Mouse (Mus musculus): ENCODE data around the gene Ccdc43. TPM values are rescaled to one million over a fixed set of nuclear protein-coding genes. Genes with fewer than 3 reads are reported as not detected.
A peak's percentile ranks its signal among the peaks of the same experiment; 100 is the strongest.

Ccdc43 gene
- 52.0 and 62.1 TPM in 2 replicates for polyA plus RNA-seq (2014; fragmentation: Nextera tagmentation; extraction: Ambion mirVana)

GRCm38 (mm10) chr11:102697338-102698017, at the start of gene Ccdc43:
Ccdc43 (minus strand) TSS chr11:102697782.
- DNase-seq (ENCODE audit: low spot score) = peak; percentile 92
- under 1% methylated on average over 45 of the region's 49 CpGs for WGBS

GRCm38 (mm10) chr11:102744746-102745145, 47.2 kb upstream of the Ccdc43 start:
- ATAC-seq (replicated peaks; ENCODE audit: low FRiP score) = no peak
- Histone ChIP-seq H3K4me2 (ENCODE audit: low read depth, low read length, severe bottlenecking) (no peak overlapping the region), H3K9me3 (ENCODE audit: control insufficient read depth, low read length) (no peaks in the 10 kb centered on the region), H3K4me1 (replicated peaks; ENCODE audit: control insufficient read depth, insufficient read depth, low read length) (peaks cover 4% of the 10 kb centered on the region), H3K36me3 (ENCODE audit: control insufficient read depth, insufficient read depth, low read length) (no peaks in the 10 kb centered on the region), H3K4me3 (ENCODE audit: low read depth, low read length) (no peak overlapping the region), H3K27me3 (ENCODE audit: control insufficient read depth, insufficient read depth, low read length) (no peaks in the 10 kb centered on the region; the same call in 1 of the 2 replicates), H3K27ac (ENCODE audit: low read depth, low read length) (no peak overlapping the region), H3K9ac (ENCODE audit: low read length) (no peak overlapping the region)
- no peak for DNase-seq (ENCODE audit: low spot score)
- WGBS = 94% methylated on average over 3 of the region's 3 CpGs

More at GRCm38 (mm10) chr11:102697338-102698017, at the start of gene Ccdc43:
- peak within 1 kb of the TSS; percentile 65 for H3K4me3 ChIP-seq (ENCODE audit: low read depth, low read length)
- ATAC-seq (replicated peaks; ENCODE audit: low FRiP score) = peak; percentile 89
- no peaks in the 10 kb centered on the region for H3K9me3 ChIP-seq (ENCODE audit: control insufficient read depth, low read length)
- H3K27ac ChIP-seq (ENCODE audit: low read depth, low read length) = no peak within 1 kb of the TSS
- H3K27me3 ChIP-seq (ENCODE audit: control insufficient read depth, insufficient read depth, low read length) = no peaks in the 10 kb centered on the region
- no peaks in the 10 kb centered on the region for H3K36me3 ChIP-seq (ENCODE audit: control insufficient read depth, insufficient read depth, low read length)
- H3K9ac ChIP-seq (ENCODE audit: low read length) = peak within 1 kb of the TSS; percentile 89
- H3K4me2 ChIP-seq (ENCODE audit: low read depth, low read length, severe bottlenecking) = peak within 1 kb of the TSS; percentile 81
- H3K4me1 ChIP-seq (replicated peaks; ENCODE audit: control insufficient read depth, insufficient read depth, low read length) = peaks cover 4% of the 10 kb centered on the region; the same call in 1 of the 2 replicates

- Histone ChIP-seq H3K36me3 (ENCODE audit: control insufficient read depth, insufficient read depth, low read length) (no peaks in the 10 kb centered on the region), H3K4me1 (replicated peaks; ENCODE audit: control insufficient read depth, insufficient read depth, low read length) (peaks cover 10% of the 10 kb centered on the region), H3K9ac (ENCODE audit: low read length) (no peak overlapping the region), H3K4me3 (ENCODE audit: low read depth, low read length) (no peak overlapping the region), H3K4me2 (ENCODE audit: low read depth, low read length, severe bottlenecking) (no peak overlapping the region), H3K27ac (ENCODE audit: low read depth, low read length) (no peak overlapping the region), H3K27me3 (ENCODE audit: control insufficient read depth, insufficient read depth, low read length) (peaks cover 2% of the 10 kb centered on the region; the same call in 1 of the 2 replicates), H3K9me3 (ENCODE audit: control insufficient read depth, low read length) (no peaks in the 10 kb centered on the region)
- DNase-seq (ENCODE audit: low spot score) = peak; percentile 20
- 81% methylated on average over 5 of the region's 5 CpGs for WGBS
- no peak for ATAC-seq (replicated peaks; ENCODE audit: low FRiP score)
These were observed 45.3 kb upstream of the Ccdc43 start for GRCm38 (mm10) chr11:102742843-102743242.

- WGBS = 51% methylated on average over 7 of the region's 7 CpGs
- no peak overlapping the region for H3K4me3 ChIP-seq (ENCODE audit: low read depth, low read length)
- H3K4me2 ChIP-seq (ENCODE audit: low read depth, low read length, severe bottlenecking) = no peak overlapping the region
- no peaks in the 10 kb centered on the region for H3K9me3 ChIP-seq (ENCODE audit: control insufficient read depth, low read length)
- DNase-seq (ENCODE audit: low spot score) (peak; percentile 32), ATAC-seq (replicated peaks; ENCODE audit: low FRiP score) (no peak)
- H3K36me3 ChIP-seq (ENCODE audit: control insufficient read depth, insufficient read depth, low read length) = no peaks in the 10 kb centered on the region
- peaks cover 2% of the 10 kb centered on the region; the same call in 1 of the 2 replicates for H3K27me3 ChIP-seq (ENCODE audit: control insufficient read depth, insufficient read depth, low read length)
- H3K9ac ChIP-seq (ENCODE audit: low read length) = no peak overlapping the region
- peaks cover 10% of the 10 kb centered on the region for H3K4me1 ChIP-seq (replicated peaks; ENCODE audit: control insufficient read depth, insufficient read depth, low read length)
- no peak overlapping the region for H3K27ac ChIP-seq (ENCODE audit: low read depth, low read length)
These were observed 44.5 kb upstream of the Ccdc43 start for GRCm38 (mm10) chr11:102742066-102742465.

- H3K4me2 ChIP-seq (ENCODE audit: low read depth, low read length, severe bottlenecking) = 0 out of 2 replicates have a peak overlapping the region, but pooled peaks have one; percentile 24
- no peak overlapping the region for H3K27ac ChIP-seq (ENCODE audit: low read depth, low read length)
- no peak overlapping the region for H3K4me3 ChIP-seq (ENCODE audit: low read depth, low read length)
- peaks cover 10% of the 10 kb centered on the region for H3K4me1 ChIP-seq (replicated peaks; ENCODE audit: control insufficient read depth, insufficient read depth, low read length)
- H3K27me3 ChIP-seq (ENCODE audit: control insufficient read depth, insufficient read depth, low read length) = peaks cover 2% of the 10 kb centered on the region; the same call in 1 of the 2 replicates
- ATAC-seq (replicated peaks; ENCODE audit: low FRiP score) (no peak), DNase-seq (ENCODE audit: low spot score) (peak; percentile 64)
- peak overlapping the region; percentile 12; the same call in 1 of the 2 replicates for H3K9ac ChIP-seq (ENCODE audit: low read length)
- WGBS = 11% methylated on average over 22 of the region's 22 CpGs
- no peaks in the 10 kb centered on the region for H3K9me3 ChIP-seq (ENCODE audit: control insufficient read depth, low read length)
- H3K36me3 ChIP-seq (ENCODE audit: control insufficient read depth, insufficient read depth, low read length) = no peaks in the 10 kb centered on the region
These were observed 43.8 kb upstream of the Ccdc43 start for GRCm38 (mm10) chr11:102741129-102741950.

- no peak overlapping the region for H3K27ac ChIP-seq (ENCODE audit: low read depth, low read length)
- no peaks in the 10 kb centered on the region for H3K9me3 ChIP-seq (ENCODE audit: control insufficient read depth, low read length)
- no peak overlapping the region for H3K4me2 ChIP-seq (ENCODE audit: low read depth, low read length, severe bottlenecking)
- H3K9ac ChIP-seq (ENCODE audit: low read length) = no peak overlapping the region
- H3K36me3 ChIP-seq (ENCODE audit: control insufficient read depth, insufficient read depth, low read length) = no peaks in the 10 kb centered on the region
- H3K4me1 ChIP-seq (replicated peaks; ENCODE audit: control insufficient read depth, insufficient read depth, low read length) = peaks cover 10% of the 10 kb centered on the region
- WGBS = 44% methylated on average over 11 of the region's 11 CpGs
- H3K27me3 ChIP-seq (ENCODE audit: control insufficient read depth, insufficient read depth, low read length) = peaks cover 2% of the 10 kb centered on the region; the same call in 1 of the 2 replicates
- H3K4me3 ChIP-seq (ENCODE audit: low read depth, low read length) = no peak overlapping the region
- DNase-seq (ENCODE audit: low spot score) (peak; percentile 49), ATAC-seq (replicated peaks; ENCODE audit: low FRiP score) (no peak)
These were observed 43.1 kb upstream of the Ccdc43 start for GRCm38 (mm10) chr11:102740634-102741033.

- H3K4me2 ChIP-seq (ENCODE audit: low read depth, low read length, severe bottlenecking) = peak overlapping the region; percentile 59
- WGBS = 4% methylated on average over 20 of the region's 20 CpGs
- 0 out of 2 replicates have a peak, but pooled peaks have one; percentile 33 for ATAC-seq (replicated peaks; ENCODE audit: low FRiP score)
These were observed 41.8 kb upstream of the Ccdc43 start for GRCm38 (mm10) chr11:102739278-102739966.

GRCm38 (mm10) chr11:102738046-102738445, 40.5 kb upstream of the Ccdc43 start:
- Histone ChIP-seq H3K4me2 (ENCODE audit: low read depth, low read length, severe bottlenecking) (no peak overlapping the region), H3K4me3 (ENCODE audit: low read depth, low read length) (no peak overlapping the region), H3K9me3 (ENCODE audit: control insufficient read depth, low read length) (no peaks in the 10 kb centered on the region), H3K36me3 (ENCODE audit: control insufficient read depth, insufficient read depth, low read length) (no peaks in the 10 kb centered on the region), H3K4me1 (replicated peaks; ENCODE audit: control insufficient read depth, insufficient read depth, low read length) (peaks cover 10% of the 10 kb centered on the region), H3K27ac (ENCODE audit: low read depth, low read length) (no peak overlapping the region), H3K9ac (ENCODE audit: low read length) (no peak overlapping the region), H3K27me3 (ENCODE audit: control insufficient read depth, insufficient read depth, low read length) (peaks cover 2% of the 10 kb centered on the region; the same call in 1 of the 2 replicates)
- WGBS = 74% methylated on average over 3 of the region's 3 CpGs
- ATAC-seq (replicated peaks; ENCODE audit: low FRiP score) (no peak), DNase-seq (ENCODE audit: low spot score) (no peak)

More at GRCm38 (mm10) chr11:102739278-102739966, 41.8 kb upstream of the Ccdc43 start:
- Histone ChIP-seq H3K27ac (ENCODE audit: low read depth, low read length) (no peak overlapping the region), H3K36me3 (ENCODE audit: control insufficient read depth, insufficient read depth, low read length) (no peaks in the 10 kb centered on the region), H3K4me1 (replicated peaks; ENCODE audit: control insufficient read depth, insufficient read depth, low read length) (peaks cover 10% of the 10 kb centered on the region), H3K4me3 (ENCODE audit: low read depth, low read length) (peak overlapping the region; percentile 21), H3K9ac (ENCODE audit: low read length) (peak overlapping the region; percentile 20), H3K9me3 (ENCODE audit: control insufficient read depth, low read length) (no peaks in the 10 kb centered on the region), H3K27me3 (ENCODE audit: control insufficient read depth, insufficient read depth, low read length) (peaks cover 2% of the 10 kb centered on the region; the same call in 1 of the 2 replicates)
- peak; percentile 71 for DNase-seq (ENCODE audit: low spot score)
